Mouse (Mus musculus): ENCODE measurements around the gene Mt1.

Mt1 gene

GRCm38 (mm10) chr8:94209639-94210038 lies 30.8 kb downstream of the Mt1 start:
- DNase-seq = peak; percentile 80

DNA sequence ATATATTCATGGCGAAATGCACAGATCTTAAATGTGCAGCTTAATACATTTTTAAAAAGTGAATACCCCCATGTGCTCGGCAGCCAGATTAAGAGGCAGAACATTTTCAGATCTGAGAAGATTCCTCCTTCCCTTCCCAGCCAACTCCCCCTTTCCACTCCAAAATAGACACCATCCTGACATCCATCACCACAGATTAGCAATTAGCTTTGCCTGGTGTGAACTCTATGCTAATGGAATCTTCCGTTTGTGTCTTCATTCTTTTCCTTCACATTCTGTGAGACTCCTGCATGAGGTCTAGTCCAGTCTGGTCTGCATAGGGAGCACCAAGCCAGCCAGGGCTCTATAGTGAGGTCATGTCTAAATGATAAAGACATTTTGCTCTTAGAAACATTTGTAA lies 31.3 kb downstream of the Mt1 start:
- DNase-seq = no peak

DNA sequence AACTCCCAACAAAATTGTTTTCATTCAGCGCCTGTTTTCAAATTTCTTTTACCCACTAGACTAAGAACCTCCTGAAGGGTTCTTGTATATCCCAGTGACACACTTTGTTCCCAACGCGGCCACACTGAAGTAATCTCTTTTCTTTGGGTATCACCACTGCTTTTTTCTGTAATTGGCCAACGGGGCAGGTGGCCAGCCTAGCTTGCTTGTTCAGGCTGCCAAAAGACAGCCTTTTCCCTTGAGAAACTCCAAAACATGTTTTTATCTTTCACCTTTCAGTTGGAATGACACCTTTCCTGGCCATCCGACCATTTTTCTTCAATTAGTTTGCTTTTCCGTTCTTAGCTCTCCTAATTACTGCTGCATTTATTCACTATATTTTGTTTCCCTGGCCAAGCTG lies 34.9 kb downstream of the Mt1 start:
- no peak for DNase-seq

GRCm38 (mm10) chr8:94214252-94215173 lies 35.6 kb downstream of the Mt1 start, which contains the start of gene Nup93:
Gene Nup93 (plus strand): TSS chr8:94214564.
- DNase-seq = peak; percentile 99

DNA sequence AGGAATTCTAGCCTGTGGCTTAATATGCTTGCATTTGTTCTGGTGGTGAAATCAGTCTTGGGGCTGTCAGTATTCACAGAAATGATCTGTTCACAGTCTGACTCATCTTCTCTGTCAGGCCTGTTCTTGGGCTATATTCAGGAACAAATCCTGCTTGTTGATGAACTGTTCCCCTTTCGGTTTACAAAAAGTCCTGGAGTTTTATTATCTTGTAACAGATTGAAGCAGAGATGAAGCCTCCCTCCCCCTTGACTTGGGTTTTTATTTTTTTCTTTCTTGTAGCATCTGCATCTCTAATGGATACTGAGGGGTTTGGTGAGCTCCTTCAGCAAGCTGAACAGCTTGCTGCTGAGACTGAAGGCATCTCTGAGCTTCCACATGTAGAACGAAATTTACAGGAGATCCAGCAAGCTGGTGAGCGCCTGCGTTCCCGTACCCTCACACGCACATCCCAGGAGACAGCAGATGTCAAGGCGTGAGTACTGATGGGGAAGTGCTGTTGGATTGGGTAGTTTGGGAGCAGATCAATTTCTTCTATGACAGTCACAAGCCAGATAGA lies 48.6 kb downstream of the Mt1 start:
- DNase-seq = peak; percentile 71
